Mouse (Mus musculus) small intestine, adult 2 months (tissue): ENCODE data around the gene Creb1. TPM values are rescaled to one million over a fixed set of nuclear protein-coding genes. Genes with fewer than 3 reads are reported as not detected.

Source experiments
- H3K27ac ChIP-seq: fragments of 200-500 bp; 2 replicates; pipeline ENCODE4 v1.5.1; 2012; ENCODE audit warnings: low read depth, low read length, control low read depth, inconsistent platforms; ENCODE audit not compliant: insufficient read depth
- H3K27me3 ChIP-seq: fragments of 200-500 bp; 2 replicates; pipeline ENCODE4 v1.6.1; 2012; ENCODE audit warnings: mild to moderate bottlenecking, moderate library complexity, low read length, inconsistent platforms; ENCODE audit not compliant: control insufficient read depth, insufficient read depth
- H3K36me3 ChIP-seq: fragments of 200-500 bp; 2 replicates; pipeline ENCODE4 v1.6.1; 2012; ENCODE audit warnings: mild to moderate bottlenecking, low read length, control low read depth, inconsistent platforms; ENCODE audit not compliant: control insufficient read depth, insufficient read depth
- H3K4me1 ChIP-seq: fragments of 200-500 bp; 2 replicates; pipeline ENCODE4 v1.6.1; 2012; ENCODE audit warnings: low read length, inconsistent platforms, mixed read lengths; ENCODE audit not compliant: control insufficient read depth, insufficient read depth, insufficient read length
- H3K4me3 ChIP-seq: fragments of 200-500 bp; 2 replicates; pipeline ENCODE4 v1.5.1; 2012; ENCODE audit warnings: low read depth, mild to moderate bottlenecking, control low read depth, inconsistent platforms, low read length, moderate library complexity
- CTCF ChIP-seq: fragments of 200-500 bp; IDR thresholded peaks from 2 replicates; pipeline ENCODE4 v1.5.1; 2012; ENCODE audit warnings: low read depth, mild to moderate bottlenecking, control low read depth, inconsistent platforms, low read length, moderate library complexity, mixed read lengths; ENCODE audit not compliant: insufficient replicate concordance, insufficient read length; ENCODE audit errors: extremely low read depth
- POLR2A ChIP-seq: fragments of 200-500 bp; IDR thresholded peaks from 2 replicates; pipeline ENCODE4 v1.6.1; 2012; ENCODE audit warnings: low read depth, mild to moderate bottlenecking, control low read depth, inconsistent platforms, low read length, moderate library complexity
- WGBS: fragments of 180-500 bp; shearing (Covaris S2); methylation state at CpG from one replicate; pipeline ENCODE4 v1.1.7; 2018; 5-methylcytosine and 5-hydroxymethylcytosine counted together
- polyA plus RNA-seq: library from polyadenylated mRNA; depleted of rRNA; stranded (reverse); fragments of >200 nt; gene quantifications from 2 replicates; pipeline ENCODE4 v1.2.3, GENCODE M21; 2012

Creb1 gene
- polyA plus RNA-seq, 1 experiment = 12.6 TPM

DNA sequence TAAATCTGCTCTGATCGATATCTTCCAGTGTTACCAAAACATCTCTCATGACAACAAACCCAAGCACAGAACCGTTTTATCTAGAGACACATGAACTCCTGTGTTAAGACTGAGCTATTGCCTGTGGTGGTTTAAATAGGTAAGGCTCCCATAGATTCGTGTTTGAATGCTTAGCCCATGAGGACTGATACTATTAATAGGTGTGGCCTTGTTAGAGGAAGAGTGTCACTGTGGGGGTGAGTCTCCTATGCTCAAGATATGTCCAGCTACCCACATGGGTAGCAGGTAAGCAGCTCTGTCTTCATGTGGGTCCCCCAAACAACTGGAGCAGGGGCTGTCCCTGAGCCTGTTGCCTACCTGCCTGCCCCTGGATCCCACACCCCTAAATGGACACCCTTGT, 15.9 kb upstream of the Creb1 start:
- 69% methylated on average over 3 of the region's 3 CpGs for WGBS
- TF ChIP-seq CTCF (no peak), POLR2A (no peak)
- Histone ChIP-seq H3K27me3 (no peaks in the 10 kb centered on the region), H3K27ac (no peak overlapping the region), H3K4me1 (no peaks in the 10 kb centered on the region), H3K4me3 (no peak overlapping the region), H3K36me3 (no peaks in the 10 kb centered on the region)

DNA sequence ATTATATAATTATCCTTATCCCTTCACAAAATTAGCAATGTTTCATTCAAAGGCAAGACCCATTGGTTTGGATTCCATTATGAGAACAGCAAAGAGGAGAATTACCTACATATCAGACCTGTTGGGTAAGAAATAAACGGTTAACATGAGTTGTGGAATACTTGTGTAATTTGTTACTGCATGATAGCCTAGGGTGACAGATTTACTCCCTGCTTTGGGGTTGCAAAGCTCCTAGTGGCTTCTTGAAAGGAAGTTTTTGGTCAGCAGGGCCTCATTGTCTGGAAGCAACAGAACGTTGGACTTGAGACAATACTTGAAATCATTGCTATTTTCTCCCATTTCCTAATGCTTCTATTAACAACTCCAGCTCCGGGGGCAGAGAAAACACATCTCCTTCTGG, 14.0 kb upstream of the Creb1 start:
- Histone ChIP-seq H3K27ac (no peak overlapping the region), H3K36me3 (no peaks in the 10 kb centered on the region), H3K4me3 (no peak overlapping the region), H3K27me3 (no peaks in the 10 kb centered on the region), H3K4me1 (no peaks in the 10 kb centered on the region)
- TF ChIP-seq CTCF = no peak
- TF ChIP-seq POLR2A = no peak
- 63% methylated on average over 3 of the region's 3 CpGs for WGBS

- H3K4me1 ChIP-seq = no peaks in the 10 kb centered on the region
- no peak overlapping the region for H3K4me3 ChIP-seq
- no peaks in the 10 kb centered on the region for H3K36me3 ChIP-seq
- 31% methylated on average over 1 of the region's 1 CpGs for WGBS
- no peak for TF ChIP-seq POLR2A
- no peak for TF ChIP-seq CTCF
- no peaks in the 10 kb centered on the region for H3K27me3 ChIP-seq
- no peak overlapping the region for H3K27ac ChIP-seq
Measured at GRCm38 (mm10) chr1:64519345-64519744, 13.1 kb upstream of the Creb1 start.

DNA sequence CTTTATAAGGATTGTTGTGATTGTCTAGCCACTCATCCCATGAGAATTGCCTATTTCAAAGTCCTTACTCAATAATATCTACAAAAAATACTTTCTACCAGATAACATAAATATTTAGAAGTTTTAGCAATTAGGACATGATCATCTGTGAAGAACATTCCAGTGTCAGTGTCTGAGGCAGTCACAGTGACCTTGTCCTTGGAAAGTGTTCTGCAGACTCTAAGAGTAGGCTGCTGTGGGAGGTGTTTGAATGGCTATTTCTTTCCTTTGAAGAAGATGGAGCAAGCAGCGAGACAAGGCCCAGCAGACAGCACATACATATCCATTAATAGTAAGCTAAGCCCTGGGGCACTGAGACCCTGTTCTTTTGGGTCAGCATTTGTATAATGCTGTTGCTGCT, 12.5 kb upstream of the Creb1 start:
- no peaks in the 10 kb centered on the region for H3K27me3 ChIP-seq
- TF ChIP-seq POLR2A (no peak), CTCF (no peak)
- no peak overlapping the region for H3K27ac ChIP-seq
- 67% methylated on average over 1 of the region's 1 CpGs for WGBS
- H3K4me3 ChIP-seq = no peak overlapping the region
- H3K36me3 ChIP-seq = no peaks in the 10 kb centered on the region
- H3K4me1 ChIP-seq = no peaks in the 10 kb centered on the region

DNA sequence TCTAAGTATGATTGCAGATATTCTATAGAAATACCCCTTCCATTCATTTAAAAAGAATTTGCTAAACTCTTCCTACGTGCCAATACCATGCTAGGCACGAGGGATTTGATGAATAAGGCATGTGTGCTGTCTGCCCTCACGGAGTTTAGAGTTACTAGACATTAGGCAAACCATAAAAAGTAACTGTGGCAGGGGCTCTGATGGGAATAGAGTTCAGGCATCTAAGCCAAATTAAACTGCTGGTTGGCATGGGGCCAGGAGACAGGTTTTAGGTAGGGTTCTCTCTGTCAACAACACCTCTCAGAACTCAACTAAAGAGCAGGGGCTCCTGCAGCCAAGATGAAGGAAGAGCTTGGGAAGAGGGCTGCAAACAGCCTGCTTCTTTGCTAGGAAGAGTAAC, 10.7 kb upstream of the Creb1 start:
- H3K4me3 ChIP-seq = no peak overlapping the region
- H3K4me1 ChIP-seq = no peaks in the 10 kb centered on the region
- no peaks in the 10 kb centered on the region for H3K36me3 ChIP-seq
- no peak for TF ChIP-seq CTCF
- 61% methylated on average over 3 of the region's 3 CpGs for WGBS
- no peaks in the 10 kb centered on the region for H3K27me3 ChIP-seq
- H3K27ac ChIP-seq = no peak overlapping the region

GRCm38 (mm10) chr1:64522637-64523036, 9.8 kb upstream of the Creb1 start:
- TF ChIP-seq CTCF (no peak), POLR2A (no peak)
- no peaks in the 10 kb centered on the region for H3K36me3 ChIP-seq
- H3K4me1 ChIP-seq = no peaks in the 10 kb centered on the region
- no peaks in the 10 kb centered on the region for H3K27me3 ChIP-seq
- H3K4me3 ChIP-seq = no peak overlapping the region
- WGBS = 76% methylated on average over 6 of the region's 6 CpGs
- no peak overlapping the region for H3K27ac ChIP-seq

DNA sequence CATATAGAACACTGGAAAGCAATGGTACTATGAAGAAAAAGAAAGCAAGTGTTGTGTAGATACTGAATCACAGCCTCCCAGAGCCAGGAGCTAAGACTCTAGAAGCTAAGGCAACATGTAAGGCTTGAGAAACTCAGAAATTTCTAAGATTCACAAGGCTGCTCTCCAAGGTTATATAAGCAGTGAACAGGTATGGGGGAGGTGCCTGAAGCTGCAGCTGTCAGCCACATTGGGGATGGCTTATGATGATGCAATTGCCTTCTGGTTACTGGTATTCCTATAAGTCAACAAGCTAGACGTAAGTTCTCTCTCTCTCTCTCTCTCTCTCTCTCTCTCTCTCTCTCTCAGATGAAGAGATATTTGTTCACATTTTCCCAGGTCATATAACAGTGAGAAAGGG, 9.3 kb upstream of the Creb1 start:
- Histone ChIP-seq H3K36me3 (no peaks in the 10 kb centered on the region), H3K4me1 (no peaks in the 10 kb centered on the region), H3K27ac (no peak overlapping the region), H3K4me3 (no peak overlapping the region), H3K27me3 (no peaks in the 10 kb centered on the region)
- TF ChIP-seq CTCF (no peak), POLR2A (no peak)
- 56% methylated on average over 1 of the region's 1 CpGs for WGBS

- Histone ChIP-seq H3K27ac (no peak overlapping the region), H3K27me3 (no peaks in the 10 kb centered on the region), H3K4me1 (no peaks in the 10 kb centered on the region), H3K36me3 (0 out of 2 replicates have a peak, but pooled peaks cover 2% of the 10 kb centered on the region), H3K4me3 (no peak overlapping the region)
- WGBS = 90% methylated on average over 2 of the region's 2 CpGs
- TF ChIP-seq POLR2A = no peak
- no peak for TF ChIP-seq CTCF
Measured at GRCm38 (mm10) chr1:64524661-64525060, 7.8 kb upstream of the Creb1 start.
